Mouse (Mus musculus) embryonic fibroblast, embryonic 13.5 days (primary cell): Measurements from ENCODE around the gene Arfip1. TPM values are rescaled to one million over a fixed set of nuclear protein-coding genes. Genes with fewer than 3 reads are reported as not detected.
"Not testable (repeated sequence)": the region's sequence is repeated elsewhere in the genome, so short reads cannot be mapped to it uniquely, and the experiment has no call there.

Experiments
- H3K27ac ChIP-seq: 2 replicates; pipeline ENCODE4 v1.5.1; 2012; ENCODE audit warnings: low read length, control low read depth, inconsistent platforms; ENCODE audit not compliant: insufficient read depth
- H3K4me1 ChIP-seq: 2 replicates; pipeline ENCODE4 v1.6.1; 2011; ENCODE audit warnings: low read length; ENCODE audit not compliant: control insufficient read depth, insufficient read depth
- H3K4me3 ChIP-seq: 2 replicates; pipeline ENCODE4 v1.5.1; 2011; ENCODE audit warnings: mild to moderate bottlenecking, control low read depth, low read length; ENCODE audit not compliant: insufficient read depth
- CTCF ChIP-seq: IDR thresholded peaks from 2 replicates; pipeline ENCODE4 v1.5.1; 2011; ENCODE audit warnings: mild to moderate bottlenecking, control low read depth, low read length, moderate library complexity, borderline replicate concordance; ENCODE audit not compliant: insufficient read depth
- POLR2A ChIP-seq: IDR thresholded peaks from 2 replicates; pipeline ENCODE4 v1.6.1; 2011; ENCODE audit warnings: low read depth, mild to moderate bottlenecking, control low read depth, low read length, moderate library complexity
- polyA plus RNA-seq: library from polyadenylated mRNA; stranded (reverse); fragments of >200 nt; gene quantifications from 2 replicates; pipeline ENCODE4 v1.2.4, GENCODE M21; 2011; ENCODE audit warnings: low read depth; ENCODE audit not compliant: missing spikeins, insufficient read length

The Arfip1 gene
- polyA plus RNA-seq, 1 experiment, result 91.8 TPM

- TF ChIP-seq CTCF (no peak), POLR2A (no peak; the same call in 1 of the 2 replicates)
- Histone ChIP-seq H3K27ac (peak overlapping the region; percentile 55), H3K4me1 (peaks cover 6% of the 10 kb centered on the region), H3K4me3 (peak overlapping the region; percentile 89)
These were observed 470 bp upstream of the Arfip1 start for GRCm38 (mm10) chr3:84582913-84583276.

DNA sequence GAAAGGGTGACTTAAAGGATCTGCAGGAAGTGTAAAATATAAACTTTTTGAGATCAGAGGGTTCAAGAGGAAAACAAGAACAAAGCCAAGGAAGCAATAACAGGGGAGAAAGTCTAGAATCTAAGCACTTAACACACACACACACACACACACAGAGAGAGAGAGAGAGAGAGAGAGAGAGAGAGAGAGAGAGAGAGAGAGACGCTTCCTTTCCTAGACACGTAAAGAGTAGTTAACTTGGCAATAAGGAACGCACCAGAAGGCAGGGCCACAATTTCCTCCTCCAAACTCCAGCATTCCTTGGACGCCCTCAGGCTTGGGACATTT lies 766 bp downstream of the Arfip1 start:
- TF ChIP-seq CTCF (no peak), POLR2A (no peak)
- Histone ChIP-seq H3K4me1 (peaks cover 6% of the 10 kb centered on the region), H3K4me3 (peak overlapping the region; percentile 89), H3K27ac (peak overlapping the region; percentile 94)

GRCm38 (mm10) chr3:84580716-84581115 lies 1.7 kb downstream of the Arfip1 start:
- Histone ChIP-seq H3K4me1 (peaks cover 6% of the 10 kb centered on the region), H3K27ac (no peak overlapping the region), H3K4me3 (peak overlapping the region; percentile 89)
- TF ChIP-seq POLR2A (no peak), CTCF (no peak)

- Histone ChIP-seq H3K4me3 (no peak overlapping the region), H3K4me1 (peaks cover 3% of the 10 kb centered on the region; the same call in 1 of the 2 replicates), H3K27ac (no peak overlapping the region)
- TF ChIP-seq CTCF (no peak), POLR2A (no peak)
These were observed 11.9 kb downstream of the Arfip1 start for GRCm38 (mm10) chr3:84570501-84570900.

GRCm38 (mm10) chr3:84569587-84569986 lies 12.8 kb downstream of the Arfip1 start:
- no peak overlapping the region for H3K27ac ChIP-seq
- TF ChIP-seq CTCF (no peak), POLR2A (no peak)
- H3K4me1 ChIP-seq, result peaks cover 3% of the 10 kb centered on the region; the same call in 1 of the 2 replicates
- no peak overlapping the region for H3K4me3 ChIP-seq

DNA sequence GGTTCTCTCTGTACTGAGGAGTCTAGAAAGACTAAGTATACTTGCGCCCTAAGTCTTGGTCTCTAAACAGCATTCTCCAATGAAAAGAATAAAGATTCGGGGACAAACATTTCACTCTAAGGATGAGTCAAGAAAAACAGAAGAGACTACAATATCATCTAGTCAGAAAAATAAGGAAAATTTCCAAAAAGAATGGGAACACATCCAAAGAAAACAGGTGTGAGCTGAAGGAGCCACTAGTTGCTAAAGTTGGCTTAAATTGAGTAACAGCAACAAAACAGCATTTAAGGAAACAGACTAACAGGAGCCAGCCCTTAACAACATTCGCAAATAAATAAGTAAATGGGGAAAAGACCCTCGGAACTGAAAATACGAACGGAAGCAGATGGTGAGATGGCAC lies 13.9 kb downstream of the Arfip1 start:
- Histone ChIP-seq H3K4me1 (peaks cover 3% of the 10 kb centered on the region; the same call in 1 of the 2 replicates), H3K27ac (no peak overlapping the region), H3K4me3 (no peak overlapping the region)
- no peak for TF ChIP-seq POLR2A
- no peak for TF ChIP-seq CTCF

- H3K4me1 ChIP-seq, result no peaks in the 10 kb centered on the region
These were observed 19.0 kb downstream of the Arfip1 start for GRCm38 (mm10) chr3:84563415-84563814.

GRCm38 (mm10) chr3:84562911-84563310 lies 19.5 kb downstream of the Arfip1 start:
- H3K27ac ChIP-seq, H3K4me3 ChIP-seq, H3K4me1 ChIP-seq: not testable (repeated sequence)

More at GRCm38 (mm10) chr3:84563415-84563814, 19.0 kb downstream of the Arfip1 start:
- no peak overlapping the region for H3K27ac ChIP-seq
- TF ChIP-seq POLR2A, result no peak
- TF ChIP-seq CTCF, result no peak
- H3K4me3 ChIP-seq, result no peak overlapping the region

GRCm38 (mm10) chr3:84558301-84558700 lies 24.1 kb downstream of the Arfip1 start:
- Histone ChIP-seq H3K4me3 (no peak overlapping the region), H3K4me1 (no peaks in the 10 kb centered on the region), H3K27ac (no peak overlapping the region)
- TF ChIP-seq CTCF (no peak), POLR2A (no peak)

GRCm38 (mm10) chr3:84555780-84556179 lies 26.6 kb downstream of the Arfip1 start:
- TF ChIP-seq POLR2A (no peak), CTCF (no peak)
- H3K27ac ChIP-seq, result no peak overlapping the region
- no peak overlapping the region for H3K4me3 ChIP-seq
- H3K4me1 ChIP-seq, result no peaks in the 10 kb centered on the region

- Histone ChIP-seq H3K4me1 (no peaks in the 10 kb centered on the region), H3K27ac (no peak overlapping the region), H3K4me3 (no peak overlapping the region)
- TF ChIP-seq CTCF (no peak), POLR2A (no peak)
These were observed 35.2 kb downstream of the Arfip1 start for GRCm38 (mm10) chr3:84547177-84547576.

GRCm38 (mm10) chr3:84542450-84542849 lies 40.0 kb downstream of the Arfip1 start:
- not testable (repeated sequence) for H3K4me1 ChIP-seq, H3K27ac ChIP-seq, H3K4me3 ChIP-seq
